Mouse (Mus musculus) stomach, embryonic 15.5 days (tissue): Measurements from ENCODE around the gene Ldha. TPM values are rescaled to one million over a fixed set of nuclear protein-coding genes. Genes with fewer than 3 reads are reported as not detected.
"Not testable (repeated sequence)": the region's sequence is repeated elsewhere in the genome, so short reads cannot be mapped to it uniquely, and the experiment has no call there.

Experiments used
- ATAC-seq: fragments of 200-750 bp; cut with Nextera tagmentation; 2 replicates; pipeline ENCODE4 v1.8.0; 2017; ENCODE audit warnings: low read depth, moderate number of reproducible peaks, moderate TSS enrichment; ENCODE audit not compliant: insufficient read depth, low FRiP score
- H3K27ac ChIP-seq: fragments of 300-500 bp; sonication (generic); 2 replicates; pipeline ENCODE4 v1.5.1; 2015; ENCODE audit warnings: mild to moderate bottlenecking, inconsistent platforms
- H3K27me3 ChIP-seq: fragments of 300-500 bp; sonication (generic); replicated peaks from 2 replicates; pipeline ENCODE4 v1.6.1; 2015; ENCODE audit warnings: inconsistent platforms
- H3K36me3 ChIP-seq: fragments of 300-500 bp; sonication (generic); 2 replicates; pipeline ENCODE4 v1.6.1; 2015; ENCODE audit warnings: inconsistent platforms
- H3K4me1 ChIP-seq: fragments of 300-500 bp; sonication (generic); 2 replicates; pipeline ENCODE4 v1.6.1; 2015; ENCODE audit warnings: inconsistent platforms
- H3K4me2 ChIP-seq: fragments of 300-500 bp; sonication (generic); 2 replicates; pipeline ENCODE4 v1.6.1; 2015; ENCODE audit warnings: mild to moderate bottlenecking, inconsistent platforms
- H3K4me3 ChIP-seq: fragments of 300-500 bp; sonication (generic); replicated peaks from 2 replicates; pipeline ENCODE4 v1.5.1; 2015; ENCODE audit warnings: inconsistent platforms
- H3K9ac ChIP-seq: fragments of 300-500 bp; sonication (generic); 2 replicates; pipeline ENCODE4 v1.6.1; 2015; ENCODE audit warnings: inconsistent platforms
- H3K9me3 ChIP-seq: fragments of 300-500 bp; sonication (generic); 2 replicates; pipeline ENCODE4 v1.6.1; 2016; ENCODE audit warnings: inconsistent platforms
- WGBS: fragments of 180-500 bp; shearing (Covaris S2); methylation state at CpG from one replicate; pipeline ENCODE4 v1.1.7; 2015; 5-methylcytosine and 5-hydroxymethylcytosine counted together
- polyA plus RNA-seq: library from polyadenylated mRNA; unstranded; fragments of >200 nt; fragmentation: Nextera tagmentation; extraction: Ambion mirVana; gene quantifications from 2 replicates; pipeline ENCODE4 v1.2.1, GENCODE M21; 2015

The Ldha gene
- polyA plus RNA-seq, 1 experiment from 2014 or later: 1,836 TPM

GRCm38 (mm10) chr7:46855866-46856560 lies 14.7 kb downstream of the Ldha start:
- H3K4me3 ChIP-seq: no peak overlapping the region
- H3K27ac ChIP-seq: no peak overlapping the region
- WGBS: 76% methylated on average over 7 of the region's 7 CpGs
- H3K9me3 ChIP-seq: no peaks in the 10 kb centered on the region
- no peak for ATAC-seq
- peaks cover 48% of the 10 kb centered on the region for H3K36me3 ChIP-seq
- no peaks in the 10 kb centered on the region for H3K27me3 ChIP-seq
- H3K9ac ChIP-seq: no peak overlapping the region
- H3K4me1 ChIP-seq: no peaks in the 10 kb centered on the region
- no peak overlapping the region for H3K4me2 ChIP-seq

GRCm38 (mm10) chr7:46857436-46857835 lies 16.2 kb downstream of the Ldha start:
- no peak overlapping the region for H3K4me2 ChIP-seq

GRCm38 (mm10) chr7:46859031-46859430 lies 17.8 kb downstream of the Ldha start:
- WGBS: 55% methylated on average over 6 of the region's 6 CpGs
- Histone ChIP-seq H3K9ac (no peak overlapping the region), H3K27me3 (no peaks in the 10 kb centered on the region), H3K4me2 (no peak overlapping the region), H3K4me3 (no peak overlapping the region), H3K4me1 (no peaks in the 10 kb centered on the region), H3K27ac (no peak overlapping the region), H3K36me3 (peaks cover 19% of the 10 kb centered on the region), H3K9me3 (no peaks in the 10 kb centered on the region)
- no peak for ATAC-seq

More at GRCm38 (mm10) chr7:46857436-46857835, 16.2 kb downstream of the Ldha start:
- no peaks in the 10 kb centered on the region for H3K9me3 ChIP-seq
- no peaks in the 10 kb centered on the region for H3K4me1 ChIP-seq
- H3K4me3 ChIP-seq: no peak overlapping the region
- no peak overlapping the region for H3K9ac ChIP-seq
- 71% methylated on average over 9 of the region's 9 CpGs for WGBS
- peaks cover 35% of the 10 kb centered on the region for H3K36me3 ChIP-seq
- no peak for ATAC-seq
- no peaks in the 10 kb centered on the region for H3K27me3 ChIP-seq
- no peak overlapping the region for H3K27ac ChIP-seq

GRCm38 (mm10) chr7:46860996-46861395 lies 19.7 kb downstream of the Ldha start, which contains the start of gene Ldhc:
Gene Ldhc, plus strand, starts transcription at chr7:46861203.
- Histone ChIP-seq H3K36me3 (peaks cover 3% of the 10 kb centered on the region; the same call in 1 of the 2 replicates), H3K27me3 (no peaks in the 10 kb centered on the region), H3K4me3 (no peak within 1 kb of the TSS), H3K9me3 (no peaks in the 10 kb centered on the region), H3K9ac (no peak within 1 kb of the TSS), H3K4me1 (no peaks in the 10 kb centered on the region), H3K27ac (no peak within 1 kb of the TSS), H3K4me2 (no peak within 1 kb of the TSS)
- ATAC-seq: no peak
- WGBS: 40% methylated on average over 10 of the region's 10 CpGs

- Histone ChIP-seq H3K4me1 (no peaks in the 10 kb centered on the region), H3K4me3 (no peak overlapping the region), H3K27me3 (no peaks in the 10 kb centered on the region), H3K9ac (no peak overlapping the region), H3K27ac (no peak overlapping the region), H3K4me2 (no peak overlapping the region), H3K36me3 (no peaks in the 10 kb centered on the region), H3K9me3 (no peaks in the 10 kb centered on the region)
- WGBS: 60% methylated on average over 4 of the region's 4 CpGs
- no peak for ATAC-seq
Measured at GRCm38 (mm10) chr7:46871988-46872387, 30.7 kb downstream of the Ldha start.

GRCm38 (mm10) chr7:46876841-46877240 lies 35.6 kb downstream of the Ldha start:
- Histone ChIP-seq H3K36me3 (no peaks in the 10 kb centered on the region), H3K4me2 (no peak overlapping the region), H3K9me3 (no peaks in the 10 kb centered on the region), H3K4me3 (no peak overlapping the region), H3K27me3 (no peaks in the 10 kb centered on the region), H3K4me1 (no peaks in the 10 kb centered on the region), H3K9ac (no peak overlapping the region), H3K27ac (no peak overlapping the region)
- 65% methylated on average over 4 of the region's 4 CpGs for WGBS
- ATAC-seq: no peak

- H3K4me3 ChIP-seq: no peak overlapping the region
- no peak for ATAC-seq
- H3K36me3 ChIP-seq: no peaks in the 10 kb centered on the region
- H3K27me3 ChIP-seq: no peaks in the 10 kb centered on the region
- WGBS: 76% methylated on average over 6 of the region's 6 CpGs
- no peaks in the 10 kb centered on the region for H3K4me1 ChIP-seq
- no peak overlapping the region for H3K9ac ChIP-seq
- H3K4me2 ChIP-seq: no peak overlapping the region
- no peak overlapping the region for H3K27ac ChIP-seq
- no peaks in the 10 kb centered on the region for H3K9me3 ChIP-seq
Measured at GRCm38 (mm10) chr7:46877255-46877654, 36.0 kb downstream of the Ldha start.

GRCm38 (mm10) chr7:46879851-46880250 lies 38.6 kb downstream of the Ldha start:
- Histone ChIP-seq H3K9ac (no peak overlapping the region), H3K9me3 (no peaks in the 10 kb centered on the region), H3K4me3 (no peak overlapping the region), H3K4me2 (no peak overlapping the region), H3K36me3 (peaks cover 1% of the 10 kb centered on the region; the same call in 1 of the 2 replicates), H3K27ac (no peak overlapping the region), H3K4me1 (no peaks in the 10 kb centered on the region), H3K27me3 (no peaks in the 10 kb centered on the region)
- no peak for ATAC-seq
- 95% methylated on average over 5 of the region's 5 CpGs for WGBS

- Histone ChIP-seq H3K36me3 (peaks cover 6% of the 10 kb centered on the region), H3K9ac (no peak overlapping the region), H3K4me1 (no peaks in the 10 kb centered on the region), H3K4me3 (no peak overlapping the region), H3K27ac (no peak overlapping the region), H3K27me3 (no peaks in the 10 kb centered on the region), H3K9me3 (no peaks in the 10 kb centered on the region), H3K4me2 (no peak overlapping the region)
- WGBS: 57% methylated on average over 1 of the region's 2 CpGs
- ATAC-seq: no peak
Measured at GRCm38 (mm10) chr7:46880992-46881391, 39.7 kb downstream of the Ldha start.

- not testable (repeated sequence) for H3K27ac ChIP-seq, H3K27me3 ChIP-seq, H3K4me2 ChIP-seq, ATAC-seq, H3K4me1 ChIP-seq, H3K9me3 ChIP-seq, H3K4me3 ChIP-seq, H3K9ac ChIP-seq
- H3K36me3 ChIP-seq: peaks cover 12% of the 10 kb centered on the region
- WGBS: 80% methylated on average over 6 of the region's 8 CpGs
Measured at GRCm38 (mm10) chr7:46881941-46882340, 40.7 kb downstream of the Ldha start.

- no peak for ATAC-seq
- 79% methylated on average over 3 of the region's 3 CpGs for WGBS
- Histone ChIP-seq H3K27ac (no peak overlapping the region), H3K36me3 (peaks cover 14% of the 10 kb centered on the region), H3K9ac (no peak overlapping the region), H3K4me1 (no peaks in the 10 kb centered on the region), H3K4me3 (no peak overlapping the region), H3K27me3 (no peaks in the 10 kb centered on the region), H3K9me3 (no peaks in the 10 kb centered on the region), H3K4me2 (no peak overlapping the region)
Measured at GRCm38 (mm10) chr7:46883304-46883703, 42.0 kb downstream of the Ldha start.

- H3K27ac ChIP-seq: no peak overlapping the region
- no peak overlapping the region for H3K9ac ChIP-seq
- WGBS: 96% methylated on average over 3 of the region's 3 CpGs
- H3K4me3 ChIP-seq: no peak overlapping the region
- H3K9me3 ChIP-seq: no peaks in the 10 kb centered on the region
- ATAC-seq: no peak
- H3K27me3 ChIP-seq: no peaks in the 10 kb centered on the region
- H3K4me2 ChIP-seq: no peak overlapping the region
- peaks cover 34% of the 10 kb centered on the region for H3K36me3 ChIP-seq
- H3K4me1 ChIP-seq: no peaks in the 10 kb centered on the region
Measured at GRCm38 (mm10) chr7:46895511-46895910, 54.2 kb downstream of the Ldha start.

GRCm38 (mm10) chr7:46899343-46899742 lies 58.1 kb downstream of the Ldha start:
- 71% methylated on average over 3 of the region's 3 CpGs for WGBS
- no peaks in the 10 kb centered on the region for H3K4me1 ChIP-seq

More at GRCm38 (mm10) chr7:46899343-46899742, 58.1 kb downstream of the Ldha start:
- Histone ChIP-seq H3K4me3 (no peak overlapping the region), H3K27ac (no peak overlapping the region), H3K9me3 (no peaks in the 10 kb centered on the region), H3K4me2 (no peak overlapping the region), H3K27me3 (no peaks in the 10 kb centered on the region), H3K9ac (no peak overlapping the region), H3K36me3 (peaks cover 31% of the 10 kb centered on the region)
- ATAC-seq: no peak
